In the genomic region with DNA sequence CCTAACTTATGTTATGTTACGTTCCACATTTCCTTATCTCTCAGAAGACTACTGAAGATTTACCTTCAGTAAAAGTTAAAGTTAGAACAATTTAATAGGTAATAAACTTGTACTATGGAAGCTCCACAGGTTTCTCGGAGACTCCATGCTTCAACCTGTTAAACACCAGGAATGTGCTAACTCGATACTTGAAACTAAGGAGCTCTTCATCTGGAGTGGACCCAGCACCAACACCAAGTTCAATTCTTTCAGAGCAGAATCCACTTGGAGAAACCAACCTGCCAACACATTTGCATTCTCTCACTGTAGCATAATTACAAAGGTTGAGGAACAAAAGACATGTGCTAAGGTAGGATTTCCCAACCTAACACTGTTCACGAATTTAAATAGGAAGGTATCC, we compare ENCODE assay signal across 1 mouse cellular context.
TF ChIP-seq lines count a peak whose summit lies in the region.

No protein-coding gene starts in this region.

TF ChIP-seq in CH12.LX, 34 proteins besides CTCF, POLR2A, EP300 and RAD21:
- no peak for TF ChIP-seq ZMIZ1 (IDR thresholded peaks at IDR 0.05; ENCODE audit: low read depth, low read length)
- TF ChIP-seq IRF4 (IDR thresholded peaks at IDR 0.05; ENCODE audit: low read depth, low read length) = no peak
- no peak for TF ChIP-seq ZC3H11A (IDR thresholded peaks at IDR 0.05; ENCODE audit: low read depth, low read length)
- no peak for TF ChIP-seq E2F4 (IDR thresholded peaks at IDR 0.05; ENCODE audit: insufficient replicate concordance, low read depth, low read length)
- TF ChIP-seq TBP (conservative IDR thresholded peaks at IDR 0.05; ENCODE audit: low read depth, low read length) = no peak
- 0 out of 2 replicates have a peak, but pooled peaks have one; percentile 41 for TF ChIP-seq POLR2AphosphoS2 (IDR thresholded peaks at IDR 0.05; ENCODE audit: low read depth, low read length)
